Mouse (Mus musculus) forelimb bud, embryonic 11.5 days (tissue): ENCODE measurements at regions not wholly inside any gene's neighbourhood (a gene's known extent, or its start where the extent isn't known, plus 50 kb on each side); places are given as distances from the start of the nearest gene placed in this dataset.

Experiments used
- DNase-seq: peaks from one replicate; pipeline ENCODE4 v3.0.0-alpha.2; 2012; ENCODE audit warnings: low read depth, low spot score

- peak; percentile 84 for DNase-seq
Observed at GRCm38 (mm10) chr16:21274012-21274528, 69.5 kb downstream of the Ephb3 start.

- no peak for DNase-seq
Observed at GRCm38 (mm10) chr16:21277789-21278342, 73.3 kb downstream of the Ephb3 start.

- no peak for DNase-seq
Observed at GRCm38 (mm10) chr16:21278387-21278786, 73.8 kb downstream of the Ephb3 start.

- DNase-seq, result no peak
Observed at GRCm38 (mm10) chr16:21280200-21280627, 75.7 kb downstream of the Ephb3 start.

GRCm38 (mm10) chr16:21281958-21282730 is 77.6 kb downstream of the Ephb3 start:
- peak; percentile 60 for DNase-seq

GRCm38 (mm10) chr16:21286099-21286498 is 81.5 kb downstream of the Ephb3 start:
- DNase-seq, result no peak

GRCm38 (mm10) chr16:21289528-21289927 is 85.0 kb downstream of the Ephb3 start:
- DNase-seq, result no peak

- no peak for DNase-seq
Observed at GRCm38 (mm10) chr16:21293010-21293409, 88.5 kb downstream of the Ephb3 start.

GRCm38 (mm10) chr16:21293569-21293968 is 89.0 kb downstream of the Ephb3 start:
- no peak for DNase-seq

- DNase-seq, result no peak
Observed at GRCm38 (mm10) chr16:21294677-21295411, 90.3 kb downstream of the Ephb3 start.

GRCm38 (mm10) chr16:21295956-21296733 is 91.6 kb downstream of the Ephb3 start:
- no peak for DNase-seq

GRCm38 (mm10) chr16:21296786-21297185 is 92.2 kb downstream of the Ephb3 start:
- no peak for DNase-seq

GRCm38 (mm10) chr16:21298866-21299265 is 94.3 kb downstream of the Ephb3 start:
- no peak for DNase-seq

- DNase-seq, result no peak
Observed at GRCm38 (mm10) chr16:21305859-21306258, 101.3 kb downstream of the Ephb3 start.

- no peak for DNase-seq
Observed at GRCm38 (mm10) chr16:21308513-21308912, 104.0 kb downstream of the Ephb3 start.

GRCm38 (mm10) chr16:21310636-21311615 is 106.4 kb downstream of the Ephb3 start:
- peak; percentile 92 for DNase-seq

- DNase-seq, result no peak
Observed at GRCm38 (mm10) chr16:21311781-21312180, 107.2 kb downstream of the Ephb3 start.

- DNase-seq, result no peak
Observed at GRCm38 (mm10) chr16:21315751-21316151, 107.2 kb upstream of the Vps8 start.

- no peak for DNase-seq
Observed at GRCm38 (mm10) chr16:21318009-21318639, 104.8 kb upstream of the Vps8 start.
